Mouse (Mus musculus): ENCODE results near the gene Map3k13.

The Map3k13 gene

GRCm38 (mm10) chr16:21813164-21813834 is 19.2 kb downstream of the Map3k13 start:
- no peak for DNase-seq

- peak; percentile 71 for DNase-seq
Observed at GRCm38 (mm10) chr16:21814861-21815668, 20.9 kb downstream of the Map3k13 start.

- no peak for DNase-seq
Observed at GRCm38 (mm10) chr16:21815669-21816010, 21.5 kb downstream of the Map3k13 start.

- DNase-seq: no peak
Observed at GRCm38 (mm10) chr16:21818132-21818531, 24.0 kb downstream of the Map3k13 start.

- DNase-seq: no peak
Observed at GRCm38 (mm10) chr16:21818629-21819028, 24.5 kb downstream of the Map3k13 start.

GRCm38 (mm10) chr16:21825612-21826031 is 31.5 kb downstream of the Map3k13 start:
- DNase-seq: no peak

DNA sequence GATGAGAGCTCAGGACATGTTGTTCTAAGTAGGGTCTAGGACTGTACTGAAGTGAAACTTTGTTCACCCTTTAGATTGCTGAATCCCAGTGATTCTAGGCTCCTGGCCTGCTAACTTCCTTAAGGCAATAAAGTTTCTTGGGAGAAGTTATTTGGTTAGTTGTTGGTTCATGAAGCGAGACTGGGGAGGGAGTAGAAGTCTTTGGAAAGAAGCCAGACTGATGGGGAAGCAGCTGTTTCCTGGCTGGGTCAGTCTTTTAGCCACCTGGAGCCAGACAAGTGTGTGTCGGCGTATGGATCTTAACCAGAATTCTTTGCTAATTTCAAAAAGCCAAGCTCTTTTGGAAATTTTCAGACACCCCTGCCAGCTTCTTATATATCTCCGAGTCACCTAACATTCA is 33.0 kb downstream of the Map3k13 start:
- DNase-seq: no peak

DNA sequence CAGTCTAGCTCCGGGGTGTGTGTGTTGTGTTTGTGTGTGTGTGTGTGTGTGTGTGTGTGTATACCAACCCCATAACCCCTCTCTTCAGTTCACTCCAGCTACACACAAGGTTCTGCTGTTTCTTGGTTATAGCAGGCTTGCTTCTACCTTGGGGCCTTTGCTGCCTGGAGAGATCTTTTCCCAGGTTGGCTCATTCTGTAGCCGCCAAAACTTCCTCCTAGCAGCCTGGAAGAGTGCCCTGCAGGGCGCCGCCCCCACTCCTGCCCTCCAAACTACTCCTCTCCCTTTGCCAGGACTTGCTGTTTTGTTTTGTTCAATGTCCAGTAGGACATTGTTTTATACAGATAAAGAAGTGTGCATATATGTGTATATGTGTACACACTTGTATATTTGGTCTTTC is 33.4 kb downstream of the Map3k13 start:
- DNase-seq: no peak

- no peak for DNase-seq
Observed at GRCm38 (mm10) chr16:21829711-21830110, 35.6 kb downstream of the Map3k13 start.

- DNase-seq: no peak
Observed at GRCm38 (mm10) chr16:21830784-21831183, 36.6 kb downstream of the Map3k13 start.

DNA sequence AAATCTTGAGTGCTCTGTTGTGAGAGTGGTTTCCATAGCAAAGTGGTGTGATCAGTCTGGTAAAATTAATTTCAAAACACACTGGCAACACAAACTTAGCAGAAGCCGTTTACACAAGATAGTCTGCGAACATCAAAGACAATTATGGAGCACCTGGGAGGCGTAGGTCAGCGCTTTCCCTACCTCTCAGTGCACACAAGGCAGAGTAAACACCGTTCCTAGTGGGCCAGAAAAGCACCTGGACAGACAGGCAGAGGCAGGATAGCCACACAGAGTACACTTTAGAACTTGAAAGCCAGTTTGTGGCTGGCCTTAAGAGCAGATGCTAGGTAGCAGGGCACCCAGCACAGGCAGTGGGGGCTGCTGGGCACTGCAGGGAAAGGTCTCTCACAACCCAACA is 37.6 kb downstream of the Map3k13 start:
- no peak for DNase-seq

DNA sequence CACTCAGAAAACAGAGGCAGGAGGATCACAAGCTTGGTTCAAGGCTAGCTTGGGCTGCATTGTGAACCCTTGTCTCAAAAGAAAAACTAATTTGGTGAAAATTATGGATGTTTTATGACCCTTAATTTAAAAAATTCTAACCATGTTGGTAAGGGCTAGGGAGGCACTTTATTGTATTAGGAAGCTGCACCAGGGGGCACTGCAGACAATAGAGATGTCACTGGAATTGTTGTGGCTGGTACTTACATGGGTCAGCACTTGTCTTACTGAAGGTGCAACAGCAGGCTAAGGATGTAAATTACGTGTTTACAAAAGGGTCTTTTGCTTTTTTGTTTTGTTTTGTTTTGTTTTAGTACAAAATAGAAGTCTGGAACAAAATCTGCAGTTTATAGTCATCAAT is 39.3 kb downstream of the Map3k13 start:
- no peak for DNase-seq

GRCm38 (mm10) chr16:21833970-21834369 is 39.8 kb downstream of the Map3k13 start:
- no peak for DNase-seq

DNA sequence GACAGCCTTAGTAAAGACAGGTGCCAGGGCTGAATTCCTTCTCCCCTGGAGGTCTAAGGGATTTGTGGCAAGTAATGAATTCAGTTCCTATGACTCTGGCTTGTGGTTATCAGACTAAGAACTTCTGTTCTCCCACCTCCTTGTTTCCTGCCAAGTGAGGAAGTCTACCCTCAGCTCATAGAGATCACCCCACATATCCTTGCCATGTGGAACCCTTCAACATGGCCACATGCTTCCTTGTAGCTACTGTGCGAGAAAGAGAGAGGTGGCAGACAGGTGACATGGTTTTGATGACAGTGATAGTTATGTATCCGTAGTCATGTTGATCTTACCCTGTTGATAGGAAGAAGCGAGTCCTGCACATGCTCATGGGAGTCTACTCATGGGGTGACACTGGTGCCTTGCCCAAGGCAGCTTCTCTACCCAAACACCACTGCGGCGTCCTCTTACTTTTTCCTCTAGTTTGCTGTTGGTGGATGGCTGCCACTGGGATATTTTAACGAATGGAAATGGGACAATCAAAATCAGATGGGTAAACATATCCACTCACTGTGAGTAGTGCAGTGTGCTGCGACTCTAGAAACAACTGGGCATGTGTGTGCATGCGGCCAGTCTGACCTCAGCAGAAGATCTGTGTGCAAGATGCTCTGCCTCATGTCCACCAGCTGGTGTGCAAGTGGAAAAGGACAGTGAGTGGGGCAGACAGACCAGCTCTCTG is 40.9 kb downstream of the Map3k13 start:
- DNase-seq: no peak

DNA sequence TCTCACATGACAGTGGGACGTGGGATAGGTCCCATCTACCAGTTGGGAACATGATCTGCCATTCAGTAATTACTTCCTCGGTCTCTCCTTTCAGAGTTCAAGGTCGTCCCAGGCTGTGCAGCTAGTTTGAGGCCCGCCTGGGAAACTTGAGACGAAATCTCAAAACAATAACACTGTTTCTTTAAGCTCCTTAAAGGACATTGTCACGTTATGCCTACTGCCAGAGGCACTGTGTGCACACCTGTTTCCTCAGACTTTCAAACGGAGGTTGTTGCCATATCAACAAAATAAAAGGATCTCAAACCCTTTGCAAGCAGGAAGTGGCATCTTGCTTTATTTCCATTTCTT is 41.4 kb downstream of the Map3k13 start:
- DNase-seq: no peak

GRCm38 (mm10) chr16:21836311-21837072 is 42.3 kb downstream of the Map3k13 start:
- no peak for DNase-seq

- DNase-seq: no peak
Observed at GRCm38 (mm10) chr16:21837694-21838093, 43.5 kb downstream of the Map3k13 start.

DNA sequence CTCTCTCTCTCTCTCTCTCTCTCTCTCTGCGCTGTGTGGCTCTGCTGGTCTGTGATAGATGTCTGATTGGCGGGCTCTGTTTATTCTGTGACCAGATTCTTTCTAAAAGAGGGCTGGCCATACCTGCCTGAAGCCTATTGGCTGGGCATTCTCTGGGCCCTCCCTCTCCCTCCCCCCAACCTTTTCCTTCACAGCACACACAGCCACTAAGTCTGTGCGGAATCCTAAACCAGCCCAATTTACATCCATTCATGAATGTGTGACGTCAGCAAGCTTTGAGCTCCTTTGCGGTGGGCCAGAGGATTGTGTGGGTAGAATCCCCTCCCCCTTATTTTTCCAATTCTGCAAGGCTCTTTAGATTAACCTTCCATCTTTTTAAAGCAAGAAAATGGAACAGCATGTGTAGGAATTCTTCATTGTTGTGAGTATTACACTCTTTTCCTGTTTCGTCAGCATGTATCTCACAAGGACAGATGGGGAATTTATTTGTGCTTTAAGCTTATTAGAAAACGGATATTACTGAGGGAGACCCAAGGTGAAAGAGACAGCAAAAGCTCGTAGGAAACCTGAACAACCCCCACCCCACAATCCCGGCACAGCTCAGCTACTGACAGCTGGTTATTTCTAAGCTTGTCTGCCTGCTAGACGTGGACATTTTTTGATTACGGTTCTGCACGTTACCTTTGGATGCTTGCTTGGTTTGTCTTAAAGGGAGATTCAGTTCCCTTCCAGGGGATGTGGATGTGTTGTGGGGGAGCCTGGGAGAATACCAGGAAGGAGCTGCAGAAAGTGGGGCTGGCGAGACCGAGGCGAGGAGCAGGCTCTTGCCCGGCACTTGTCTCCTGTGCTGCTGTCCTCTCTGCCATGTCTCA is 51.9 kb downstream of the Map3k13 start:
- peak; percentile 95 for DNase-seq

DNA sequence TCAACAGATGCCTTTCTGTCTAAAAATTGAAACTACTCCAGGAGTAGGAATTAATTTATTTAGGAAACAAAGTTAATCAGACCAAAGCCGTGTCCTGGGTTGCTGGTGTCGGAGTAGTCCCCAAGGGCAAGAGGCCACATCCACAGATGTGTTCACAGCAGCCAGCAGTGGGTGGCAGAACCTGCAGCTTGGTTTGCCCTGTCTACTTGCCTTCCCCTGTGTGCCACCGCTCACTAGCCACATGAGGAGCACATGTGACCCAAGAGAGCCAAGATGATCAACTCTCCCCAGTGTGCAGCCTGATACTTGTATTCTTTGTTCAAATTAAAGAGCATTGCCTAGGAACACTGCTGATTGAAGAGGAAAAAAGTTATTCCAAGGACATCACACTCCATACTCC is 54.3 kb downstream of the Map3k13 start:
- DNase-seq: no peak

DNA sequence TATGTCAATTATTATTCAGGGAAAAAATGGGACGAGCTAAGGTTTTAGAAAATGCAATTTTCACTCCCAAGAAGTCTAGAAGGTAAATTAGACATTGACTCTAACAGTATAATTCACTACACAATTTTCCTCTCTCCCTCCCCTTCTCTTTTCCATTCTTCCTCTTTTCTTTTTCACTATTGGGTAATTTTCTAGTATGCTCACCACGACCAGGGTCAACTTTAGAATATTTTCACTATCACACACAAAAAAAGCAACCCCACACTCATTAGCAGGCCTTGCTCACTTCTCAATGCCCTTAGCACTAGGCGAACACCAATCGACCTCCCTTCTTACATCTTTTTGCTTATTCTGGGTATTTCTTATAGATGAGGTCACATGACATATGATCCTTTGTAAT is 54.7 kb downstream of the Map3k13 start:
- no peak for DNase-seq

- DNase-seq: no peak
Observed at GRCm38 (mm10) chr16:21852374-21852773, 58.2 kb downstream of the Map3k13 start.

- no peak for DNase-seq
Observed at GRCm38 (mm10) chr16:21853446-21853941, 59.3 kb downstream of the Map3k13 start.

All from embryo, embryonic 11 days (tissue).